Mouse (Mus musculus): ENCODE measurements around the gene Yju2.
"Not testable (repeated sequence)": the region's sequence is repeated elsewhere in the genome, so short reads cannot be mapped to it uniquely, and the experiment has no call there.

The Yju2 gene

DNA sequence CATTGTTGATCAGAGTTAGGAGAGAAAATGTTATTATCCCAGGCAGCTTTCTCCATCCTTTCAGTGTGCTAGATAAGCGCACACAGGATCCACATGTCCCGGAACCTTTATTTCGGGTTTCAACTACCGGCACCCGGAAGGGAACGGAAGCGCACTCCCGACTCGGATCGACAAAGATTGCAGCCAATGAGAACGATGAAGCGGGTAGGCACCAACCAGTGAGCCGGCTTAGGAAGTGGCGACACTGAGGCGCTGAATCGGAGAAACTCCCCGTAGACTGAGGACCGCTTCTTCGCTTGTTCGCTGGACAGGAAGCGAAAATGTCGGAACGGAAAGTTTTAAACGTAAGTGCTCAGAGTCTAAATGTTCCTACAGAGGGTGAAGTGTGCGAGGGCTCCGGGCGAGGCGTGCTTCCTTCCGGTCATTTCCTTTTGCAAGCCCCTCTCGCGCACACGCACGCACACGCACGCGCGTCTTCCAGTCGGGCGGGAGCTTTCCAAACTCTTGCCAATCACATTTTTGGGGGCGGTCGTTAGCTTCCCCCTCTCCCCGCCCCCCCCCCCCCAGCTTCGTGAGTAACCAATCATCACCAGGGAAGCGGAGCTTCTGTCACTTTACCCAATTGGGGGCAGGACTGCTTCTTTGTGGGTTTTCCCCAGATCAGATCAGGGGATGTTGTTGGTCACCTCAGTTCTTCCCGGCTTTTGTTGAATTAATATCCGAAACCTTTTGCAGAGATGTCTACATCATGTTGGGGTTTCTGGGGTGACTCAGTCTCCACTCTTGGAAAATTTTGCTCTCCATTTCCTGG, at the start of gene Yju2:
Gene Yju2, plus strand, starts transcription at position 182 of the 811 bp plus-strand sequence.
- peak; percentile 95 for DNase-seq

DNA sequence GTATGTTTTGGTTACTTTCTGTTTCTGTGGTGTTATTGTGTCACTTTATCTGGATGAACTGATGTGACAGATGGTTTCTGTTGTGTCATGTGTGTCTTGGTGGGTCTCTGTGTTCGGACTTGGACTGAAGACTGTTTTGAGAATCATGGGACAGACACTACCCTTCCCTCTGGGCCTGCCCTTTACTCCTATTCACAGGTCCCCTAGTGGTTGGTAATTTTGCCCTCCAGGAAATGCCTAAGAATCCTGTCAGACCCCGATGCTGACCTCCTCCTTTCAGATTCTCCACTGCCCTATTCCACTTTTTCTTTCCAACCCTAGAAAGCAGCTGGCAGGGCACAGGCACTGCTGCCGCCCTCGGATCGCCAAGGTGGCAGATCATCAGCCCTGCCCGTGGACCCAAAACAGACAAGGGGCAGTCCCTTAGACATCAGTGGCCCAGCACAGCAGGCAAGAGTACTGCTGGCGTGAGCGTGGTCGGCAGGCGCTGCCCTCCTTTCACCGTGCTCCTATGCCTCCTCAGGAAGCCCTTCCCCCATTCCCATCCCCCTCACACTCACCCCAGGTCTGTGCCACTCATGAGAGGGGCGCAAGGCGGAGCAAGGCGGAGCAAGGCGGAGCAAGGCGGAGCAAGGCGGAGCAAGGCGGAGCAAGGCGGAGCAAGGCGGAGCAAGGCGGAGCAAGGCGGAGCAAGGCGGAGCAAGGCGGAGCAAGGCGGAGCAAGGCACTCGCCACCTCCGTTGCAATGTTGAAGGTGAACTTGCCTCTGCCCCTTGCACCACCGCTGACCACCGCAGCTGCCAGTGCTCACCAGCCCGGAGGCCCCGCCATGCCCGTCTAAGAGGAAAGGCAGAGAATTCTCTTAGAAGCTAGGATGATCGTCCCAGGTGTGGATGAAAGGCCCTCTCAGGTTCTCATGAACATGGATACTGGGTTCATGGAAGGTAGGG, 27.1 kb upstream of the Yju2 start:
- no peak for DNase-seq

DNA sequence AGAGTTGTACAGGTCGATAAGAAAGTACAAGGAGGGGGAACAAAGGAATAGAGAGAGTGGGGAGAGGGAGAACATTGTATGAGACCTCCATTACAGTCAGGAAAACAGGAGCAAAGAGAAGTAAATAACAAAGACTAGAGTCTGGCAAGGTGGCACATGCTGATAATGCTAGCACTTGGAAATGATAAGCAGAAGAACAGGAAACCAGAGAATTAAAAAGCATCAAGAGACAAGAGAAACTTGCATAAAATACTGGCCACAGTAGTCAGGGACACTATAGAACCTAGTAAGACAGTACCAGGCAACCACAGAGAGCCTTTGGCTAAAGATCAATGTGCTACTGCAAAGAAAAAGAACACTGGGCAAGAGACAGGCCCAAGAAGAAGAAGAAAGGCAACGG, 26.3 kb upstream of the Yju2 start:
- DNase-seq, result no peak

DNA sequence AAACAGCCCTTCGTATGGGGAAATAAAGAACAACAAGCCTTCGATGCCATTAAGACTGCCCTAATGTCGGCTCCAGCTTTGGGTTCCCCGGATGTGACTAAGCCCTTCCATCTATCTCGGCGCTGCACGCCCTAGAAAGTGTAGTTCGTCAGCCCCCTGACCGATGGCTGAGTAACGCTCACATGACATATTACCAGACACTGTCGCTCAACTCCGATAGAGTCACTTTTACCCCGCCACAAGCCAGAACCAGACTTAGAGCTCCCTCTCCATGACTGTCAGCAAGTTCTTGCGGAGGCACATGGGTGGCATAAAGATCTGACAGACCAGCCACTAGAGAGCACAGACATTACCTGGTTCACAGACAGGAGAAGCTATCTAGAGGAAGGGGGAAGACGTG, 25.7 kb upstream of the Yju2 start:
- DNase-seq, result no peak

DNA sequence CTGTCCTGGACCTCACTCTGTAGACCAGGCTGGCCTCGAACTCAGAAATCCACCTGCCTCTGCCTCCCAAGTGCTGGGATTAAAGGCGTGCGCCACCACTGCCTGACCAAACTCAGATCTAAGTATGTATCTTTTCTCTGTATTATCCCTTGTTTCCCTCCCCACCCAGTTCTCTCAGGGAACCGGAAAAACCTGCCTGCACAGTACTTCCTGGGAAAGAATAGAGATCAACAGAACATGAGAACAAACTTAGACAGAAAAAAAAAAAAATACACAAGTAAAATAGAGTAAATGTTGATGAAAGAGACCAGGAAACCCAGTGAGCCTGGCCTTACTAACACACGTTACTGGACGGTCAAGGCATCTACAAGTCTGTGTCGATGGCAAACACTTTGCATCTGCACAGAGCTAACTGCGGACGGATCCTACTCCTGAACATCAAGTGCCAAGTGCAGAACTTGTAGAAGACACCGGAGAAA, 14.5 kb upstream of the Yju2 start:
- DNase-seq, result not testable (repeated sequence)

DNA sequence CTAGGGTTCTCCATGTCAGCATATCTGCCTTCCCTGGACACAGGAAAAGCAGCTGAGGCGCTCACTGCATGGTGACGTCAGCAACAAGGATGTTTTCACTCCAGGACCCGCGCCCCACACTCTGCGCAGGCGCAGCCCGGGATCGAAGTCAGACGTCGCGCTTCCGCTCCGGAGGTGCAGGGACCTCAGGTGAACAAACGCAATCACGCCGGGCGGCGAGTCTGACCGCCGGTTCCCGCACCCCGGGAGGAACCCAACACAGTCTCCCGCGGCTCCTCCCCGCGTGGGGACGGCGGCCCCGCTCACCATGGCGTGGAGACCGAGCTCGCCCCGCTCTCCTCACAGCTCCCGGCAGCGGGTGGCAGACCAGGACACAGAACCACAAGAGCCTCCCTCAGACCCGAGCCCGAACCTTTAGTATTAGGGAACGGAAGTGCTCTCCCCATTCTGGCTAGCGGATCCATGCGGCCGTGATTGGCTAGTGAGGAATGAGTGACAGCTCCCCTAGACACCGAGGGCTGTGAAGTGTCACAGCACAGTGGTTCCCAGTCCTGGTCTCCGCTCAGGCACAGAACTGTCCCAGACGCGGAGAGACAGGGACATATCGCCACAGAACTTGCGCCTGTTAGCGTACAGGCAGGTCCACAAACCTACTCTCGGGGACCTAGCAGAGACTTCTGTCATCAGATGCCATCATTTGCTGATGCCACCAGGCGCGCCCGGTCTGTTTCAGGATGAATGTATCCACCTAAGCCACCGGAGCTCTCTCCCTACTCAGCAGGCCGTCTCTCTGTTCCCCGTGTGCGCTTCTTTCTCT, 13.8 kb upstream of the Yju2 start:
- DNase-seq, result peak; percentile 98

DNA sequence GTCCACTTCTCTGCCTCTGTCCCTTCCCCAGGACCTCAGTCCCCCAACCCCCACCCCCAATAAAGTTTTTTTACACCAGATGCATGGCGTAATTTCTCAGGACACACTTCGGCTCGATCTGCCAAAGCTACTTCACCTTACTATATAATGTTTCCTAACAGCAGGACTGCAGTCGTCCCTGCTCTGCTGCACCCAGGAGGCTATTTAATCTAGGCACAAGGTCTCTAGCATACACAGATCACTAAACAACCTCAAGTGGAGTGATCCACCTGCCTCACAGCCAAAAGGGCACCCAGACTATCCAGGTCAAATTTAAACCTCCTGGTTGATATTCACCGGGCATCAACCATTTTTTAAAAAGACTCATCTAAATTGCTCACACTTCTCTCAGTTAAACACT, 13.2 kb upstream of the Yju2 start:
- no peak for DNase-seq

DNA sequence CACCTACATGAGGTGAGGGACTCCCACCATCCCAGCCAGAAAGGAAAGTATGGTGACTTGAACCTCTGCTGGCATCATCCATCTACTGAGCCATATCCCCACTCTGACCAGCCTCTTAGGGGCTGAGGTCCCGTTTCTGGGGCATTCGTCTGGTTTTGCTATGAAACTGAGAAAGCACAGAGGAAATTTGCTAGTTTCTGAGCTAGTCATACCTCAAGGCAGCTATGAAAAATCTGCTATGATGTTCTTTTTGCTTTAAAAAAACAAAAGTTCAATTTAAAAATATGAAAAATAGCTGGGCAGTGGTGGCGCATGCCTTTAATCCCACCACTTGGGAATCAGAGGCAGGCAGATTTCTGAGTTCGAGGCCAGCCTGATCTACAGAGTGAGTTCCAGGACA, 10.3 kb upstream of the Yju2 start:
- no peak for DNase-seq

DNA sequence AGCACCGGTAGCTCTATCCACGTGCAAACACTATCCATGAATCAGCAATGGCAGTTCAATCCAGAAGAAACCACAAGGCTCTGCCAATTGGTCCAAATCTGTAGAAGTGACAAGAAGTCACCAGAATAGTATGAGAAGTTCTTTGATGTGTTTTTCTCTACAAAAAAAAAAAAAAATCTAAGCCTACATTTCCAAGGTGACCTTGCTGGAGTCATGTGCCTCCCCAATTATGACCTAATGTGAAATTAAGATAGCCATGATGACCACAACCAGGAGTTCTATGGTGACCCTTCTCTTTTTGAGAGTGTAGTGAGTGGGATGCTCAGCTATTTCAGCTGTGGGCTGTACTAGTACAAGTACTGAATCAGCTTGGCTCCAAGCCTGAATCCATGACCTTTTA, 9.5 kb upstream of the Yju2 start, which contains the start of gene Zfp119b:
Gene Zfp119b, minus strand, starts transcription at position 101 of the 400 bp plus-strand sequence.
- no peak for DNase-seq

DNA sequence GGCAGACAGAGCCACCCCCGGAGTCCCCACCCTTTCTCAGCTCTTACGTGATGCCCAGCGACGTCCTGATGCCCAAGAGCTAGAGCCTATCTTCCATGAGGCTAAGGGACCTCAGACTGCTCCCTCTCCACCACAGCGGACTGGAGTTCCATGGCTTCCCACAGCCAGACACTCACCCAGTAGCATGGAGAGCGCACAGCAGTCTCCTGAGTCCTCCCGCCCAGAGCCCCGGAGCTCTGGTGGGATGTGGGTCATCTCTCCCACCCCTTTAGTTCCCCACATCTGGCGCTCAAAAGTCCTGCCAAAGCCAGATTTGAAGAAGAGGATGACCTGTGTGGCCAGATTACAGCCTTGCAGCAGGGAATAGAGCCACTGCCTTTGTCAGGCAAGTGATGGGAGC, 8.3 kb upstream of the Yju2 start:
- no peak for DNase-seq

DNA sequence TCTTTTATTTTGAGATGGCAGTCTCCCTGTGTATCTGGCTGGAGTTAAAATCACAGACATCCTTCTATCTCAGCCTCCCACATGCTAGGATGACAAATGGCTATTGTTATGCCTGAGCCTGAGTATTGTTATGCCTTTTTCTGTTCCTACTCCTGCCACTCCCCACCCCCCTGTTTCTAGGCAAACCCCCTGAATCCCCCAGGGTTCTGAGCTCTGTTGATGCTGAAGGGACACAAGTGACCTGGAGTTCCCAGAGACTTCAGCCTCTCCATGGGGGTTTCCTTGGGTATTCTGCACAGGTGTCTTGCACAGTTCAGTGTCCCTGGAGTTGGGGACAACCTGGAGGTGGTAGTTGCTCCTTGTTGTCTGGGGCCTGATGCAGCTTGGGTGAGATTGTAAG, 6.9 kb upstream of the Yju2 start:
- no peak for DNase-seq

DNA sequence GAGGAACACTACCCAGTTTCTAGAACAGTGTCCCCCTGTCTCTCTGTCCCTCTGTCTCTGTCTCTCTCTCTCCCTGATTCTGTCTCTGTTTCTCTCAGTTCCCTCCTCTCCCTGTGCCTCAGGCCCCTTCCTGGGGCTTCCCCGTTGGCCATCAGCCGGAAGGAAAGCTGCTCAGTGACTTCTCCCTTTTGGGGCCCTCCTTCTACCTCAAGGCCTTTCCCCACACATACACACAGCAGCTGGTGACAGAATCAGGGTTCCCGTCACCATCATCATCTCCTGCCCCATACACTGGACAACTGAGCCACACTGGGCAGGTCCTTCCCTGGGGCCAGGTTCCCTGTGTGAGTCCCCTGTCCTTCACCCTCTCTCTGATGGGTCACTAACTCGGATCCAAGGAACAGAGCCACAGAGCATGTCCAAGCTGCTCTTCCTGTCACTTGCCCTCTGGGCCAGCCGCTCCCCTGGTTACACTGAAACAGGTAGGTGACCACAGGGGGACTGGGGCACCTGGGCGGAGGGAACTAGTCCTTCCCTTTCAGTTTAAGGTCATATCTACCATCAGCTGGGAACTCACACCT, 6.4 kb upstream of the Yju2 start, which contains the start of gene Ebi3:
Gene Ebi3, plus strand, starts transcription at position 194 of the 581 bp plus-strand sequence.
- DNase-seq, result peak; percentile 4

DNA sequence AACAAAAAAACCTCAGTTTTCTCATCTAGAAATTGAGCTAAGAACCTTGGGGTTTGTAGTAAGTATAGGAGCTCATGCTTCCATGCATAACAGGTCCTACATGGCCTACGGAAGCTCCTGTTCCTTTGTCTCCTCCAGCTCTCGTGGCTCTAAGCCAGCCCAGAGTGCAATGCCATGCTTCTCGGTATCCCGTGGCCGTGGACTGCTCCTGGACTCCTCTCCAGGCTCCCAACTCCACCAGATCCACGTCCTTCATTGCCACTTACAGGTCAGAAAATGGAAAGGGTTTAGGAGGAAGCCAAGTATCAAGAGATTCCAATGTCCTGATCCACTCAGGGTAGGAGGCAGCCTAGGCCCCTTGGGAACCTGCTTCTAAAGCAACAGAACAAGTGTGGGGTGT, 5.1 kb upstream of the Yju2 start:
- DNase-seq, result no peak

DNA sequence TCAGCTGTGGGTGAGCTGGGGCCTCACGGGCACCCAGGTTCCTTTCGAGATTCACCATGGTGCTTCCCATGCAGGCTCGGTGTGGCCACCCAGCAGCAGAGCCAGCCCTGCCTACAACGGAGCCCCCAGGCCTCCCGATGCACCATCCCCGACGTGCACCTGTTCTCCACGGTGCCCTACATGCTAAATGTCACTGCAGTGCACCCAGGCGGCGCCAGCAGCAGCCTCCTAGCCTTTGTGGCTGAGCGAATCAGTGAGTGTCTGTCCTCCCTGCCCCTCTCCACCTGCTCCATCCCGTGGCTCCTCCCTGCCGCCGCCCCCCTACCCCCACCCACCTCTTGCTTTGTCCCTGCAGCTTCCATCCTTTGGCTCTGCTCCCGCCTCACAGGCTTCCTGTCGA, 4.7 kb upstream of the Yju2 start:
- DNase-seq, result no peak

DNA sequence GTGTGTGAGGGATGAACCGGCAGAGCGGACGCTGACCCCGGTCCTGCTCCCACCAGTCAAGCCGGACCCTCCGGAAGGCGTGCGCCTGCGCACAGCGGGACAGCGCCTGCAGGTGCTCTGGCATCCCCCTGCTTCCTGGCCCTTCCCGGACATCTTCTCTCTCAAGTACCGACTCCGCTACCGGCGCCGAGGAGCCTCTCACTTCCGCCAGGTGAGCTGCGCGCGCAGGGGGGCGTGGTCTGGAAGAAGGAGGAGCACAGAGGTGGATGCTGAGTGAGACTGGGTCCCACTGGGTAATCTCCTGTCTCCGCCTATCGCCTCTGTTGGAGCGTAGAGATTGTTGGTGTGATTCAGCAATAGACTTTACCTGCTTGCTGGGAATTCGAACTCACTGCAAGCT, 2.8 kb upstream of the Yju2 start:
- DNase-seq, result peak; percentile 77

DNA sequence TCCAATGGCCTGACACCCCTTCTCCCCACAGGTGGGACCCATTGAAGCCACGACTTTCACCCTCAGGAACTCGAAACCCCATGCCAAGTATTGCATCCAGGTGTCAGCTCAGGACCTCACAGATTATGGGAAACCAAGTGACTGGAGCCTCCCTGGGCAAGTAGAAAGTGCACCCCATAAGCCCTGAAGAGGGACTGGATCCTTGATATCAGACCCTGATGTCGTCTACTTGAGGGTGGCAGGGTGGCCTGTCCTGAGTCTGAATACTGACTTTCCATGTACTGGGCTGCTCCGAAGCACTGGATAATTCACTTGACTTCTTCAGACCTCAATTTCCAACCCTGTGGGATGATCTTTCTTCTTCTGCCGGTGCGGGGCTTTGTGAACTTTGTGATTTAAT, 2.3 kb upstream of the Yju2 start:
- DNase-seq, result no peak

DNA sequence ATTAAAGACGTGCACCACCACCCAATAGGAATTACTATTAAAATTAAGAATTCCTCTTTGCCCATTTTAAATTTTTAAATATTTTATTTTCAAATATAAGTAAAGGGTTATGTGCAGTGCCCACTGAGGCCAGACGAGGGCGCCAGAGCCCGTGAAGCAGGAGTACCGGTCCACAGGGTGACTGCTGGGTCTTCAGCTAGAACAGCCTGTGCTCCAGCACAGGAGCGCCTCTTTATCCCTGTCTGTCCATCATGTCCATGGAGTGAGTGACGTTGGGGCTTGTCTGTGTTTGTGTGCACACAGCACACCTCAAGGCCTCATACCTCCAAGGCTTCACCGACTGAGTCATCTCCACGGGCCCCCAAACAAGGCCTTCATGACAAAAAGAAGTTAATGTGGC, 1.7 kb upstream of the Yju2 start:
- DNase-seq, result peak; percentile 78

DNA sequence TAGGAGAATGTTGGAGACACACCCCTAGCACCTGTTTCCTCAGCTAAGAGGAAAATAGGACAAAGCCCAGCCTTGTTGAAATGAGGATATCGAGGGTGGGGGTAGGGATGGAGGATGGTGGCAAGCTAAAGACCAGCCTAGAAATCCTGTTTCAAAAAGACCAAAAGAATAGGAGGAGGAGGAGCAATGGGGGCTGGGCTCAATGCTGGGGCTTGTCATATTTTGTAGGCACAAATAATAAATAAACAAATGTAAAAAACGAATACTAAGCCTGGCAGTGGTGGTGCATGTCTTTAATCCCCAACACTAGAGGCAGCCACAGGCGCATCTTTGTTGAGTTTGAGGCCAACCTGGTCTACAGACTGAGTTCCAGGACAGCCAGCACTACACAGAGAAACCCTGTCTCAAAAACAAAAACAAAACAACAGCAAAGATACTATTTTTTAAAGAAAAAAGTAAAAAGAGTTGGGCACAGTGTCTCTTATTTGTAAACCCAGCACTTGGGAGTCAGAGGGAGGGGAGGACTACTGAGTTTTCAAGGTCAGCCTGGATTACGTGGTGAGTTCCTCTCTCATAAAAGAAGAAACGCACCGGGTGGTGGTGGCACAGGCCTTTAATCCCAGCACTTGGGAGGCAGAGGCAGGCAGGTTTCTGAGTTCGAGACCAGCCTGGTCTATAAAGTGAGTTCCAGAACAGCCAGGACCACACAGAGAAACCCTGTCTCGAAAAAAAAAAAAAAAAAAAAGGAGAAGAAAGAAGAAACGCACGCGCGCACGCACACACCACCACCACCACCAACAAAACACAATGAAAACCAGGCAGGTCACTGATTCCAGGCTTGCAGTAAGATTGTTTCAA, 944 bp upstream of the Yju2 start:
- no peak for DNase-seq

DNA sequence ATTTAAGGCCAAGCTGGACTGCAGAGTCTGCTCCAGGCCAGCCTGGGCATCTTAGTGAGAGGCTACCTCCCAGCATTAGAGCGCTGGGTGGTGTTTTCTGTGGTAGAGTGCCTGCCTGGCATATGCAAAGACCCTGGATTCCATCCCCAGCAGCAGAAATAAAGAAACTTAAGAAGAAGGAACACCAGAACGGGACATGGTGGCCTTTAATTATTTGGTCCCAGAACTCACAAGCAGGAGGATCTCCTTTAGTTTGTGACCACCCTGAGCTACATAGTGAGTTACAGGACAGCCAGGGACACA, 364 bp upstream of the Yju2 start:
- DNase-seq, result no peak

DNA sequence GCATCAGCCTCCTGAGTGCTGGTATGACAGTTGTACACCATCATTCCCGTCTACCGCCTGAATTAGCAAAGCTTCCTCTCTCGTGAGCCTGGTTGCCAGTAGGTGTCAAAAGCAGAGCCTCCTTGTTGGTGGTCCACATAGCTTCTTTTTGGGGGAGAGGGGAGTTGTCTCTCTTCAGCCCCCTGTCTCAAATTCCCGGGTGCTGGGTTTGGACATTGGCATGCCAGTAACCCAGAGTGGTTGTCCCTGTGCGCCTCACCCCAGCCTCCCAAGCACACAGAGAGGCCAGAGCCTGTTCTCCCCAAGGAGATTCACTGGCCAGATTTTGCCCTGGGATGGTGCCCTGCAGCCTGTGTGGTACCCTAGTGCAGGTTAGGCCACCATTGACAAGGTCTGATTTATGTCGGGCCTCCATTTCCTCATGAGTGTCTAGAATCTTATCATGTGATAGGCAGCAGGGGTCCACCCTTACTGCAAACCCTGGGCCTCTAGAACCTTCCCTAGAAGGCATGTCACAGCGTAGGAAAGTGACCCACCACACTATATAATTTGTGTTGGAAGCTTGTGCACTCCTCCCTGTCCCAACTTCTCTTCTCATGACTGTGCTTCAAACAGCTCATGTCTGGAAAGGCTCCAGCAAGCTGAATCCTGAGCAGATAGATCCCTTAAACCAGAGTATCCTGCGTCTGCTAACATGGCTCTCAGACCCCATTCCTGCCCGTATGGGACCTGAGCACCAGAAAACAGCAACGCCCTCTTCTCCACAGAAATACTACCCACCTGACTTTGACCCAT, 1.2 kb downstream of the Yju2 start:
- no peak for DNase-seq

DNA sequence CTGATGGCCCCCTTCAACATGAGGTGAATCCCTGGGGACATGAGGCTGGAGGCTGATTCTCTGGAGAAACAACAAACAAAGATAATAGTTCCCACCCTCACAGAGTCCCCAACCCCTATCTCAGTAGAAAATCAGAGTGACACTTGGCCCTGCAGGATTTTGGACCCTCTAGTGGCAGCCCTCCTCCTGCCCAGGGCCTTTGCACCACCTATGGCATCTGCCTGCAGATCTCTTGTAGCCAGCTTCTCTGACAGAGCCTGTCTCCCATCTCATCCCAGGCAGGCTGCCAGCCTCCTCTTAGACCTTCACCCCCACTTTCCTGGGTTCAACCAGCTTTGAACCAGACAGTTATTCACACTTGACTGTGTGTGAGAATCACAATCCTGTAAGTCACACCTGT, 1.9 kb downstream of the Yju2 start:
- no peak for DNase-seq
